Comparison of ENCODE assay signal across 8 mouse cellular contexts in genomic region chr5:32741377-32741776, GRCm38 (mm10). TPM values are rescaled to one million over a fixed set of nuclear protein-coding genes. Genes with fewer than 3 reads are reported as not detected.
DNase-seq lines count a peak whose midpoint lies in the region; ATAC-seq and TF ChIP-seq lines count a peak whose summit lies in the region.
"Not testable (repeated sequence)": the region's sequence is repeated elsewhere in the genome, so short reads cannot be mapped to it uniquely, and the experiment has no call there.

No protein-coding gene starts in this region.

- peaks cover 29% of the 10 kb centered on the region for H3K4me1 ChIP-seq in cerebellum, adult 2 months (ENCODE audit: control insufficient read depth, insufficient read depth, low read length)
- H3K4me1 ChIP-seq in forebrain, postnatal 0 days (ENCODE audit: insufficient read depth); hindbrain, embryonic 11.5 days (replicated peaks; ENCODE audit: control insufficient read depth, insufficient read depth, low read length): not testable (repeated sequence)
- H3K4me1 ChIP-seq in neural tube, embryonic 13.5 days (replicated peaks): peaks cover 25% of the 10 kb centered on the region

- 82% methylated on average over 4 of the region's 4 CpGs for WGBS in cerebellum, adult 2 months
- WGBS in forebrain, postnatal 0 days: 32% methylated on average over 4 of the region's 4 CpGs
- 77% methylated on average over 4 of the region's 4 CpGs for WGBS in hindbrain, embryonic 11.5 days
- WGBS in neural tube, embryonic 13.5 days: 60% methylated on average over 4 of the region's 4 CpGs

- TF ChIP-seq CTCF in cerebellum, adult 2 months (IDR thresholded peaks at IDR 0.05; ENCODE audit: borderline replicate concordance, insufficient read depth, low read depth, low read length); forebrain, postnatal 0 days (IDR thresholded peaks at IDR 0.05; ENCODE audit: low read depth); layer of hippocampus, adult 2 months (conservative IDR thresholded peaks at IDR 0.05): not testable (repeated sequence)

- ATAC-seq in forebrain, postnatal 0 days: peak; percentile 83
- ATAC-seq in hindbrain, embryonic 11.5 days (ENCODE audit: low FRiP score): peak; percentile 28; the same call in 1 of the 2 replicates
- ATAC-seq in megakaryocyte-erythroid progenitor cell, adult 5-6 weeks (replicated peaks; ENCODE audit: low FRiP score, low TSS enrichment, poor library complexity, severe bottlenecking): peak; percentile 39
- ATAC-seq in neural tube, embryonic 13.5 days (ENCODE audit: low read depth): 0 out of 2 replicates have a peak, but pooled peaks have one; percentile 28

- H3K36me3 ChIP-seq in forebrain, postnatal 0 days (ENCODE audit: insufficient read depth); hindbrain, embryonic 11.5 days (ENCODE audit: control insufficient read depth, insufficient read depth, low read length): not testable (repeated sequence)
- H3K36me3 ChIP-seq in neural tube, embryonic 13.5 days: peaks cover 19% of the 10 kb centered on the region

- H3K27ac ChIP-seq in cerebellum, adult 2 months (ENCODE audit: insufficient read depth, low read length): peak overlapping the region; percentile 39
- peak overlapping the region; percentile 71; the same call in 1 of the 2 replicates for H3K27ac ChIP-seq in forebrain, postnatal 0 days (ENCODE audit: low read depth, low read length)
- peak overlapping the region; percentile 60; the same call in 1 of the 2 replicates for H3K27ac ChIP-seq in hindbrain, embryonic 11.5 days (ENCODE audit: low read depth, low read length)
- H3K27ac ChIP-seq in layer of hippocampus, adult 2 months: peak overlapping the region; percentile 95
- peak overlapping the region; percentile 68 for H3K27ac ChIP-seq in neural tube, embryonic 13.5 days (replicated peaks)

- H3K9ac ChIP-seq in forebrain, postnatal 0 days: peak overlapping the region; percentile 22; the same call in 1 of the 2 replicates
- not testable (repeated sequence) for H3K9ac ChIP-seq in hindbrain, embryonic 11.5 days (ENCODE audit: low read depth, low read length)
- H3K9ac ChIP-seq in neural tube, embryonic 13.5 days: peak overlapping the region; percentile 46; the same call in 1 of the 2 replicates

- not testable (repeated sequence) for TF ChIP-seq POLR2A in cerebellum, adult 2 months (IDR thresholded peaks at IDR 0.05; ENCODE audit: borderline replicate concordance, insufficient read depth, low read length)

- not testable (repeated sequence) for H3K9me3 ChIP-seq in forebrain, postnatal 0 days (ENCODE audit: low read length); hindbrain, embryonic 11.5 days (ENCODE audit: control insufficient read depth, low read length); neural tube, embryonic 13.5 days

- not testable (repeated sequence) for H3K4me2 ChIP-seq in forebrain, postnatal 0 days (ENCODE audit: low read depth); hindbrain, embryonic 11.5 days (replicated peaks; ENCODE audit: low read depth, low read length); neural tube, embryonic 13.5 days

- DNase-seq in cerebellum, adult 2 months; hindbrain, embryonic 11.5 days (ENCODE audit: low spot score): not testable (repeated sequence)
- peak; percentile 52 for DNase-seq in forebrain, postnatal 0 days
- peak; percentile 45 to 87 for DNase-seq in layer of hippocampus, adult 2 months (ENCODE audit: low spot score in 2 of 2)
- peak; percentile 36 to 71 for DNase-seq in left cerebral cortex, adult 8-10 months (ENCODE audit: low spot score in 2 of 2)
- peak; percentile 63 to 69 for DNase-seq in right cerebral cortex, postnatal 36 days (ENCODE audit: low spot score in 2 of 2)

- not testable (repeated sequence) for H3K27me3 ChIP-seq in cerebellum, adult 2 months (ENCODE audit: control insufficient read depth, insufficient read depth, low read length); forebrain, postnatal 0 days (ENCODE audit: insufficient read depth, low read length); hindbrain, embryonic 11.5 days (ENCODE audit: control insufficient read depth, insufficient read depth, low read length); neural tube, embryonic 13.5 days

- H3K4me3 ChIP-seq in cerebellum, adult 2 months (replicated peaks; ENCODE audit: insufficient read depth, low read depth, low read length); forebrain, postnatal 0 days (ENCODE audit: low read depth, low read length); hindbrain, embryonic 11.5 days (ENCODE audit: low read depth, low read length); neural tube, embryonic 13.5 days: not testable (repeated sequence)
- H3K4me3 ChIP-seq in layer of hippocampus, adult 2 months: peak overlapping the region; percentile 47

RNA-seq across cellular contexts. Expression of gene Pisd, which starts 44.1 kb away (rescaled TPM):
- 60.3 and 62.9 TPM in 2 replicates for polyA plus RNA-seq in cerebellum, adult 2 months (2012; rRNA removed)
- 84.9 and 99.1 TPM in 2 replicates for total RNA-seq in forebrain, postnatal 0 days (2014; rRNA removed)
- 87.0 and 96.4 TPM in 2 replicates for polyA plus RNA-seq in forebrain, postnatal 0 days (2015; fragmentation: Nextera tagmentation; extraction: Ambion mirVana)
- 67.2 and 75.3 TPM in 2 replicates for polyA plus RNA-seq in hindbrain, embryonic 11.5 days (2014; fragmentation: Nextera tagmentation; extraction: Ambion mirVana)
- 10 to 100 TPM; 61.7 to 67.0 TPM for total RNA-seq in layer of hippocampus, adult 2 months (2021)
- 10 to 100 TPM; 55.4 to 61.4 (median 58.9) TPM for total RNA-seq in left cerebral cortex, adult 8-10 months (2022)
- 22.8 and 23.1 TPM in 2 replicates for total RNA-seq in megakaryocyte-erythroid progenitor cell, adult 5-6 weeks (2014; fragmentation: Nextera tagmentation)
- total RNA-seq in megakaryocyte-erythroid progenitor cell, adult 5-6 weeks (2017): 10.9 and 17.8 TPM in 2 replicates
- 82.2 and 82.6 TPM in 2 replicates for polyA plus RNA-seq in neural tube, embryonic 13.5 days (2015; fragmentation: Nextera tagmentation; extraction: Ambion mirVana)

Comparison
In these comparisons a context has a peak if more than half of its experiments do, and no peak if none do; other contexts are left out.
1. H3K27ac ChIP-seq: peak in every context shown above with its lines; median percentile 95 in layer of hippocampus, adult 2 months; 71 in forebrain, postnatal 0 days; 68 in neural tube, embryonic 13.5 days; 60 in hindbrain, embryonic 11.5 days; 39 in cerebellum, adult 2 months.
2. ATAC-seq: peak in every context shown above with its lines; median percentile 83 in forebrain, postnatal 0 days; 39 in megakaryocyte-erythroid progenitor cell, adult 5-6 weeks; 28 in hindbrain, embryonic 11.5 days; 28 in neural tube, embryonic 13.5 days.